Mouse (Mus musculus) urinary bladder, postnatal 36 days (tissue): ENCODE results near the gene Aspg.

ENCODE experiments used
- DNase-seq, 2 experiments: peaks; one replicate each; pipeline ENCODE4 v3.0.0; 2022; ENCODE audit warnings: low spot score in 2 of 2, mixed read lengths in 1 of 2

Gene Aspg

DNA sequence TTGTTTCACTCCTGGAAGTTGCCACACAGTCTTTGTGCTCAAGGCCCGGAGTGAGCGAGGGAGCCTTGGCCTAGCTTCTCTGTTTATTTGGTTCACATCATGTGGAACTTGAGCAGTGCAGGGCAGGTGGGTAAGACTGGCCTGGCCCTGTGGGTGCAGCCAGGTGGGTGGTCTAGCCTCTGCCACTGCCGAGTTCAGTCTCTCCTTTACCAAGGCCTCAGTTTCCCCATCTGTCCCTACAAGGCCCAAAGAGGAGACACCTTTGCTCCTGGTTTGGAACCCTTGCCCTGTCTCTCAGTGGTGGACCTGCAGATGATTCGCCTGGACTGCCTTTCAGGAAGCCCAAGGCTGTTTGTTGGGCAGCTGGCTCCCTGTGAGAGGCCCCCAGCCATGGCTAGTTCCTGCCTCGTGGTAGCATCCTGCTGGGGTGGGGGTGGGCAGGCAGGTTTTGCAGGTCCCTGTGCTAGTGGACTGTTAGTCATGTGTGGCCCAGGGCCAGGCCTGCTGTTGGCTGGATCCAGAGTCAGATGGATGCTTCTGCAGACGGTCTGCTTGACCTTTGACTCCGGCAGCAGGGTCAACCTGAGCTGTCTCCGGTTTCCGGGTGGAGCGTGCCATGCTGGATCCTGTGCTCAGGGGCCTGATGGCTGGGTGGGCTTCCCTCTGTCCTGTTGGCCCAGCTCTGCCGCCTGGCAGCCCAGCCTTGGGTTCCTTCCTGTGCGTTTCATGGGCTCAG lies 44.9 kb downstream of the Aspg start:
- no peak for DNase-seq

- no peak for DNase-seq
These were observed 45.5 kb downstream of the Aspg start for GRCm38 (mm10) chr12:112151980-112152362.

GRCm38 (mm10) chr12:112153597-112153996 lies 47.1 kb downstream of the Aspg start:
- DNase-seq, result no peak

GRCm38 (mm10) chr12:112154476-112154875 lies 48.0 kb downstream of the Aspg start:
- no peak for DNase-seq

- DNase-seq, result no peak
These were observed 49.0 kb downstream of the Aspg start for GRCm38 (mm10) chr12:112155218-112156051.

- no peak for DNase-seq
These were observed 50.3 kb downstream of the Aspg start for GRCm38 (mm10) chr12:112156804-112157203.

- no peak for DNase-seq
These were observed 51.8 kb downstream of the Aspg start for GRCm38 (mm10) chr12:112158246-112158645.

- no peak for DNase-seq
These were observed 52.3 kb downstream of the Aspg start for GRCm38 (mm10) chr12:112158784-112159183.

- no peak for DNase-seq
These were observed 57.7 kb downstream of the Aspg start for GRCm38 (mm10) chr12:112163981-112164839.

DNA sequence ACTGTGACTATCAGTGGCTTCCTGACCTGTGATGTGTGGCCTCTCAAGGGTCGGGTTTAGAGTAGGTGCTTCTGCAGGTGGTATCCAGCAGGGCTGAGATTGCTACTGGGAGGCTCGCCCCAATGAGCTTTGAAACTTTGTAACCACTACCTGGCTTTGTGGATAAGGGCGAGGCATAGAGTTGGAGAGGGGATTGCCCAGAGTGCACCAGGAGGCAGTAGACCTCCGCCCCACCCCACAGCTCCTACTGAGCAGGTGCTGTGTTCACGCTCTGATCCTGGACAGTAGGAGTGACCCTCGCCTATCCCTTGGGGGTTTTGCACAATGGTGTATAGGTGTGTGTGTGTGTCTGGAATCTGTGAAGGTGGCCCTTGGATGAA lies 58.4 kb downstream of the Aspg start:
- DNase-seq, result no peak

- DNase-seq, result peak in 1 of 2 experiments; percentile 45
These were observed 62.8 kb downstream of the Aspg start for GRCm38 (mm10) chr12:112169240-112169639.

DNA sequence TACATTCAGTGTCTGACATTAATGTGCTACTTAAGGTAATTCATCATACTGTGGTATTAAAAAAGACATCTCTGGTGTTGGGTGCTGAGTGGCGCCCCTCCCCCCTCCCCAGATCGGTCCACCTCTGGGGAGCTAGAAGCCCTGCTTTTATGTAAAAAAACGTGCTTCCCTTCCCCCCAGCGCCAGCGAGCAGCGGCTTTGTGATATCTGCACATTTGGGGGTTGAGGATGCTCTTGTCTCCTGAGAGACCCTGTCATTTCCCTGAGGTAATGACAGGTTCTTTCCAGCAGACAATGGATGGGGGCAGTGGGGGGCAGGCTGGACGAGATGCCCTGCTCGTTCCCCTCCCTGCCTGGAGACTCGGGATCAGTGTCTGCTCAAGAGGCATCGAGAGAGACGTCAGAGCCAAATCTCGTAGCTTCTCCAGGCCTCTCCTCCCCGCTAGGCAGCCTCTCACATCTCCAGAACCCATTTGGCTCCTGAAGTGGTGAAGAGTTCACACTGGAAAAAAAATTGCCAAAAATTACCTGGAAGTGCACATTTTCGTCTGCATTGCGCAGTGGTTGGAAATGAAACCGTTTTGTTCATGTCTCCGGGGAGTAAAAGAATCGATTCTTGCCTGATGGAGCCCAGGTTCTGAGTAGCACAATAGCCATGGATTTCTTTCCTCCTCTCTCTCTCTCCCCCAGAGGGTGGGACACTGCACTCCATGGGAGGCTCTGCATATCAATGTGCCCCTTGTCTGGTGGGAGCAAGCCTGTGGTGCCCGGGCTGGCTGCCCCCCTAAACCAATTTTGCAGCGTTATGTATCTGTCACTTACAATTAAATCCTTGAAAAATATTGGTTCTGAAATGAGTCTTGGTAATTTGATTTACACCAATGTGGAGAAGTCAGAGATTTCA lies 64.4 kb downstream of the Aspg start:
- no peak for DNase-seq

DNA sequence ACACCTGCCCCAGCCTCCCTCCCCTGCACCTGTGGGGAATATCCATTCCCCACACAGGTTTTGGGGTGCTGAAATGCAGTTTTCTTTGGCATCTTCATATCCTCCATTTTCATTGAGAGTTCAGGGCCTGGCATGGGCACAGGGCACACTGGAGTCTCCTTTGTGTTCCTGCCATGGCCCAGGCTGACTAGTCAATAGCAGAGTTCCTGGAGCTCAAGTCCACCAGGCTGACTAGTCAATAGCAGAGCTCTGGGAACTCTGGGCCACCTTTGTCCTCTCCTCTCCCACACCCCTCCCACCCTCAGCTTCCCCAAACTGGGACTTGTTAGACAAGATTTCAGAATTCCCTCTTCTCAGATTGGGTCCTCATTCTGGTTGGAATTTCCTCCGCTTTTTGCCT lies 65.2 kb downstream of the Aspg start:
- no peak for DNase-seq

GRCm38 (mm10) chr12:112172214-112172613 lies 65.7 kb downstream of the Aspg start:
- no peak for DNase-seq
